Mouse (Mus musculus) limb, embryonic 15.5 days (tissue): ENCODE data around the gene Tnfrsf13b. TPM values are rescaled to one million over a fixed set of nuclear protein-coding genes. Genes with fewer than 3 reads are reported as not detected.
"Not testable (repeated sequence)": the region's sequence is repeated elsewhere in the genome, so short reads cannot be mapped to it uniquely, and the experiment has no call there.

Experiments used
- ATAC-seq: fragments of 200-750 bp; cut with Nextera tagmentation; 2 replicates; pipeline ENCODE4 v1.8.0; 2017; ENCODE audit warnings: low read depth, moderate TSS enrichment; ENCODE audit not compliant: insufficient number of reproducible peaks, low FRiP score, low TSS enrichment
- H3K27ac ChIP-seq: fragments of 300-500 bp; sonication (generic); 2 replicates; pipeline ENCODE4 v1.5.1; 2015; ENCODE audit warnings: moderate library complexity, mild to moderate bottlenecking, inconsistent platforms
- H3K27me3 ChIP-seq: fragments of 300-500 bp; sonication (generic); 2 replicates; pipeline ENCODE4 v1.6.1; 2015; ENCODE audit warnings: inconsistent platforms
- H3K36me3 ChIP-seq: fragments of 300-500 bp; sonication (generic); 2 replicates; pipeline ENCODE4 v1.6.1; 2015; ENCODE audit warnings: inconsistent platforms
- H3K4me1 ChIP-seq: fragments of 300-500 bp; sonication (generic); 2 replicates; pipeline ENCODE4 v1.6.1; 2015; ENCODE audit warnings: inconsistent platforms
- H3K4me2 ChIP-seq: fragments of 300-500 bp; sonication (generic); 2 replicates; pipeline ENCODE4 v1.6.1; 2015; ENCODE audit warnings: mild to moderate bottlenecking, inconsistent platforms
- H3K4me3 ChIP-seq: fragments of 300-500 bp; sonication (generic); 2 replicates; pipeline ENCODE4 v1.5.1; 2015; ENCODE audit warnings: mild to moderate bottlenecking, inconsistent platforms
- H3K9ac ChIP-seq: fragments of 300-500 bp; sonication (generic); 2 replicates; pipeline ENCODE4 v1.6.1; 2015; ENCODE audit warnings: inconsistent platforms
- H3K9me3 ChIP-seq: fragments of 300-500 bp; sonication (generic); 2 replicates; pipeline ENCODE4 v1.6.1; 2016; ENCODE audit warnings: inconsistent platforms
- WGBS: fragments of 180-500 bp; shearing (Covaris S2); methylation state at CpG from one replicate; pipeline ENCODE4 v1.1.7; 2015; 5-methylcytosine and 5-hydroxymethylcytosine counted together
- polyA plus RNA-seq: library from polyadenylated mRNA; unstranded; fragments of >200 nt; fragmentation: Nextera tagmentation; extraction: Ambion mirVana; gene quantifications from 2 replicates; pipeline ENCODE4 v1.2.1, GENCODE M21; 2015

Gene Tnfrsf13b
- polyA plus RNA-seq, 1 experiment from 2014 or later, result 2.3 TPM

GRCm38 (mm10) chr11:61176321-61176720 is 49.8 kb downstream of the Tnfrsf13b start:
- WGBS, result 81% methylated on average over 1 of the region's 1 CpGs
- Histone ChIP-seq H3K27ac (no peak overlapping the region), H3K36me3 (no peaks in the 10 kb centered on the region), H3K9ac (no peak overlapping the region), H3K4me2 (no peak overlapping the region), H3K9me3 (no peaks in the 10 kb centered on the region), H3K4me3 (no peak overlapping the region), H3K4me1 (peaks cover 25% of the 10 kb centered on the region), H3K27me3 (no peaks in the 10 kb centered on the region)
- ATAC-seq, result no peak

DNA sequence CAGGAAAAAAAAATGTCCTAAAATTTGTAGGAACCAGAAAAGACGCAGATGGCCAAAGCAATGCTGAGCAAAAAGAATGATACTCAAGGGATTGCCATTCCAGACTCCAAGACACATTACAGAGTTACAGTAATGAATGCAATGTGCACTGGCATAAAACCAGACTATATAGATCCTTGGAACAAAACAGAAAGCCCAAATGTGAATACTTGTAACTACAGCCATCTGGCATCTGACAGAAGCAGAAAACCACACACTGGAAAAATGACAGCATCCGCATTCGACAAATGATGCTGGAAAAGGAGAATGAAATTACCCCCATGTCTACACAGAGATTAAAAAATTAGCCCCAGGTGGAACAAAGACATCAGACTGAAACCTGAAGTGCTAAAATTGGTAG is 53.8 kb downstream of the Tnfrsf13b start:
- Histone ChIP-seq H3K36me3 (no peaks in the 10 kb centered on the region), H3K4me1 (peaks cover 6% of the 10 kb centered on the region), H3K4me3 (no peak overlapping the region), H3K9ac (no peak overlapping the region), H3K27ac (peak overlapping the region; percentile 73), H3K9me3 (no peaks in the 10 kb centered on the region), H3K4me2 (0 out of 2 replicates have a peak overlapping the region, but pooled peaks have one; percentile 7), H3K27me3 (no peaks in the 10 kb centered on the region)
- WGBS, result 31% methylated on average over 3 of the region's 3 CpGs
- no peak for ATAC-seq

GRCm38 (mm10) chr11:61181624-61182023 is 55.1 kb downstream of the Tnfrsf13b start:
- H3K4me2 ChIP-seq, result no peak overlapping the region
- no peaks in the 10 kb centered on the region for H3K36me3 ChIP-seq
- no peak overlapping the region for H3K27ac ChIP-seq
- no peaks in the 10 kb centered on the region for H3K9me3 ChIP-seq
- H3K4me1 ChIP-seq, result peaks cover 6% of the 10 kb centered on the region
- no peak overlapping the region for H3K9ac ChIP-seq
- ATAC-seq, result no peak
- H3K4me3 ChIP-seq, result no peak overlapping the region
- H3K27me3 ChIP-seq, result no peaks in the 10 kb centered on the region

DNA sequence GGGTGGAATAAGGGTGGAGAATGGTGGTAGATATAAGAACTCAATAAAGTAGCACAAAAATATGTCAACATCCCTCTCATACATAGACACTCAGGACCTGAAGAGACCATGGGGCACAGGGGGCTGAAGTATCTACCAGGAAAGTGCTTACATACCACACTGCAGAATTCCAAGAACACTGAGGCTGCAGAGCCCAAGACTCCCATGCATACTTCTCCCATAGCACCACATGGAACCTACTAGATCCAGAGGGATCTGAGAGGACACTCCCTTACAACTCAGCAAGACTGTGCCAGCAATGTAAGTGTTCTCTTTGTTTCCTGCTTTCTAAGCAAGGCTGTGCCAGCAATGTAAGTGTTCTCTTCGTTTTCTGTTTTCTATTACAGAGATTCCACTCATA is 57.3 kb downstream of the Tnfrsf13b start:
- Histone ChIP-seq H3K27me3 (no peaks in the 10 kb centered on the region), H3K4me3 (no peak overlapping the region), H3K9ac (no peak overlapping the region), H3K27ac (peak overlapping the region; percentile 57; the same call in 1 of the 2 replicates), H3K9me3 (no peaks in the 10 kb centered on the region), H3K36me3 (no peaks in the 10 kb centered on the region), H3K4me2 (no peak overlapping the region), H3K4me1 (peaks cover 6% of the 10 kb centered on the region)
- 53% methylated on average over 1 of the region's 1 CpGs for WGBS
- ATAC-seq, result no peak

- ATAC-seq, result no peak
- no peaks in the 10 kb centered on the region for H3K4me1 ChIP-seq
- H3K4me2 ChIP-seq, result no peak overlapping the region
- H3K27ac ChIP-seq, result no peak overlapping the region
- H3K36me3 ChIP-seq, result no peaks in the 10 kb centered on the region
- H3K9me3 ChIP-seq, result no peaks in the 10 kb centered on the region
- 66% methylated on average over 2 of the region's 2 CpGs for WGBS
- H3K4me3 ChIP-seq, result no peak overlapping the region
- no peak overlapping the region for H3K9ac ChIP-seq
- H3K27me3 ChIP-seq, result peaks cover 13% of the 10 kb centered on the region; the same call in 1 of the 2 replicates
These were observed 64.2 kb downstream of the Tnfrsf13b start for GRCm38 (mm10) chr11:61190776-61191175.

- WGBS, result 85% methylated on average over 8 of the region's 10 CpGs
- H3K27me3 ChIP-seq, result peaks cover 13% of the 10 kb centered on the region; the same call in 1 of the 2 replicates
- H3K9me3 ChIP-seq, H3K4me1 ChIP-seq, H3K36me3 ChIP-seq, H3K27ac ChIP-seq, H3K4me3 ChIP-seq, ATAC-seq, H3K9ac ChIP-seq, H3K4me2 ChIP-seq: not testable (repeated sequence)
These were observed 65.6 kb downstream of the Tnfrsf13b start for GRCm38 (mm10) chr11:61192123-61192522.

DNA sequence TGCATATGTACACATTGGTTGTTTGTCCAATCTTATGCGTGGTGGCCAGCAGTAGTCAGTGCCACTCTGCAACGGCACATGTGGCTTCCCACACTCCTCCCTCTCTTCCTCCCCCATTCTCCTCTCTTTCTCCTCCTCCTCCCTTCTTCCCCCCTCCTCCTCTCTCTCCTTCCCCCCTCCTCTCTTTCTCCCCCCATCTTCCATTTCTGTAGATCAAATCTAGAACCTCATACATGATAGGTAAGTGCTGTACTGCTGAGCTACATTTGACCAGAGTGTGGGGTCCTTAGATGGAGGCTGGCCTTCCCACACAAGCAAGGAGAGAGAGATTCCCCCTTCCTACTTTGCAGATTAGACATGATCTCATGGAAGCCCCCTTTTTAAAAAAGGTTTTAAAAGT is 66.2 kb downstream of the Tnfrsf13b start:
- Histone ChIP-seq H3K27me3 (peaks cover 13% of the 10 kb centered on the region; the same call in 1 of the 2 replicates), H3K36me3 (no peaks in the 10 kb centered on the region), H3K9ac (no peak overlapping the region), H3K27ac (no peak overlapping the region), H3K4me3 (no peak overlapping the region), H3K9me3 (no peaks in the 10 kb centered on the region), H3K4me1 (peaks cover 4% of the 10 kb centered on the region; the same call in 1 of the 2 replicates), H3K4me2 (no peak overlapping the region)
- no peak for ATAC-seq
- 90% methylated on average over 2 of the region's 2 CpGs for WGBS

- WGBS, result 7% methylated on average over 9 of the region's 9 CpGs
- Histone ChIP-seq H3K36me3 (no peaks in the 10 kb centered on the region), H3K9me3 (no peaks in the 10 kb centered on the region), H3K27me3 (peaks cover 13% of the 10 kb centered on the region; the same call in 1 of the 2 replicates), H3K27ac (no peak overlapping the region), H3K9ac (no peak overlapping the region), H3K4me1 (peaks cover 8% of the 10 kb centered on the region), H3K4me2 (no peak overlapping the region), H3K4me3 (no peak overlapping the region)
- ATAC-seq, result no peak; the same call in 1 of the 2 replicates
These were observed 66.8 kb downstream of the Tnfrsf13b start for GRCm38 (mm10) chr11:61193392-61193791.

- peaks cover 17% of the 10 kb centered on the region for H3K4me1 ChIP-seq
- peaks cover 13% of the 10 kb centered on the region; the same call in 1 of the 2 replicates for H3K27me3 ChIP-seq
- no peaks in the 10 kb centered on the region for H3K36me3 ChIP-seq
- H3K9me3 ChIP-seq, result no peaks in the 10 kb centered on the region
- no peak overlapping the region for H3K4me2 ChIP-seq
- 79% methylated on average over 14 of the region's 14 CpGs for WGBS
- no peak overlapping the region for H3K4me3 ChIP-seq
- no peak overlapping the region for H3K27ac ChIP-seq
- no peak overlapping the region for H3K9ac ChIP-seq
- no peak for ATAC-seq
These were observed 70.2 kb downstream of the Tnfrsf13b start for GRCm38 (mm10) chr11:61196616-61197353.

DNA sequence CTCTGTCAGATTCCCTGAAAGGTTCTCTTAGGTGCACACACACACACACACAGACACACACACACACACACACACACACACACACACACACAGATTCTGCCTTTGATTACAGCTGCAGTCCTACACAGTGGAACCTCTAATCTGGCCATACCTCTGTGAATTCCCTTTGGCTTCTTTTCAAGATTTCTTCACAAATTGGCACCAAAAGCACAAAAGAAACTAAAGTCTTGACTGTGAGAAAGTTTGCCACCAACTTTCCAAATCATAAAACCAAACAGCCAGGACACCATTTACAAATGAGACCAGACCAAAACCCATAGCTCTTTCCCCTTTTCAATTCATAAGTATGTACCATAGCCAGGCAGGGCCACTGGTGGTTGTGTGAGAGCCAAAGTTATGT is 71.4 kb downstream of the Tnfrsf13b start:
- no peak for ATAC-seq
- H3K9me3 ChIP-seq, result no peaks in the 10 kb centered on the region

More for the DNA sequence above, 71.4 kb downstream of the Tnfrsf13b start:
- H3K27me3 ChIP-seq, result peaks cover 13% of the 10 kb centered on the region; the same call in 1 of the 2 replicates
- no peak overlapping the region for H3K4me3 ChIP-seq
- no peaks in the 10 kb centered on the region for H3K36me3 ChIP-seq
- no peak overlapping the region for H3K27ac ChIP-seq
- H3K9ac ChIP-seq, result no peak overlapping the region
- no peak overlapping the region for H3K4me2 ChIP-seq
- peaks cover 17% of the 10 kb centered on the region for H3K4me1 ChIP-seq
